Mouse (Mus musculus): ENCODE data around the gene Sik2. TPM values are rescaled to one million over a fixed set of nuclear protein-coding genes. Genes with fewer than 3 reads are reported as not detected.

The Sik2 gene
- polyA plus RNA-seq (2014; fragmentation: Nextera tagmentation; extraction: Ambion mirVana), result 11.0 and 16.2 TPM in 2 replicates

- peak within 1 kb of the TSS; percentile 81 for H3K4me3 ChIP-seq (ENCODE audit: low read depth, low read length)
- peak within 1 kb of the TSS; percentile 65; the same call in 1 of the 2 replicates for H3K27ac ChIP-seq (replicated peaks; ENCODE audit: low read depth, low read length)
- no peaks in the 10 kb centered on the region for H3K36me3 ChIP-seq (ENCODE audit: control insufficient read depth, insufficient read depth, low read length)
- DNase-seq (ENCODE audit: low spot score) (peak; percentile 94), ATAC-seq (ENCODE audit: insufficient number of reproducible peaks, low FRiP score, low TSS enrichment, low read depth) (peak; percentile 97)
- H3K9me3 ChIP-seq (ENCODE audit: control insufficient read depth, low read length), result no peaks in the 10 kb centered on the region
- H3K4me1 ChIP-seq (ENCODE audit: control insufficient read depth, insufficient read depth, low read length), result no peaks in the 10 kb centered on the region
- H3K4me2 ChIP-seq (ENCODE audit: low read depth, severe bottlenecking), result peak within 1 kb of the TSS; percentile 80
- under 1% methylated on average over 67 of the region's 85 CpGs for WGBS
- H3K9ac ChIP-seq (ENCODE audit: low read length), result peak within 1 kb of the TSS; percentile 84
- no peaks in the 10 kb centered on the region for H3K27me3 ChIP-seq (ENCODE audit: control insufficient read depth, insufficient read depth, low read length)
Measured at GRCm38 (mm10) chr9:51008841-51009655, at the start of gene Sik2. Sik2 (minus strand) TSS chr9:51009073.

- H3K36me3 ChIP-seq (ENCODE audit: control insufficient read depth, insufficient read depth, low read length), result no peaks in the 10 kb centered on the region
- no peak overlapping the region for H3K9ac ChIP-seq (ENCODE audit: low read length)
- 55% methylated on average over 3 of the region's 3 CpGs for WGBS
- H3K4me3 ChIP-seq (ENCODE audit: low read depth, low read length), result no peak overlapping the region
- H3K27ac ChIP-seq (replicated peaks; ENCODE audit: low read depth, low read length), result no peak overlapping the region
- H3K4me2 ChIP-seq (ENCODE audit: low read depth, severe bottlenecking), result no peak overlapping the region
- ATAC-seq (ENCODE audit: insufficient number of reproducible peaks, low FRiP score, low TSS enrichment, low read depth) (no peak), DNase-seq (ENCODE audit: low spot score) (no peak)
- H3K9me3 ChIP-seq (ENCODE audit: control insufficient read depth, low read length), result no peaks in the 10 kb centered on the region
- no peaks in the 10 kb centered on the region for H3K4me1 ChIP-seq (ENCODE audit: control insufficient read depth, insufficient read depth, low read length)
- H3K27me3 ChIP-seq (ENCODE audit: control insufficient read depth, insufficient read depth, low read length), result no peaks in the 10 kb centered on the region
Measured at GRCm38 (mm10) chr9:51056360-51057324, 47.8 kb upstream of the Sik2 start.

GRCm38 (mm10) chr9:51052180-51052579 lies 43.3 kb upstream of the Sik2 start:
- Histone ChIP-seq H3K4me2 (ENCODE audit: low read depth, severe bottlenecking) (no peak overlapping the region), H3K27ac (replicated peaks; ENCODE audit: low read depth, low read length) (no peak overlapping the region), H3K9me3 (ENCODE audit: control insufficient read depth, low read length) (no peaks in the 10 kb centered on the region), H3K9ac (ENCODE audit: low read length) (no peak overlapping the region), H3K4me1 (ENCODE audit: control insufficient read depth, insufficient read depth, low read length) (no peaks in the 10 kb centered on the region), H3K27me3 (ENCODE audit: control insufficient read depth, insufficient read depth, low read length) (no peaks in the 10 kb centered on the region), H3K36me3 (ENCODE audit: control insufficient read depth, insufficient read depth, low read length) (no peaks in the 10 kb centered on the region), H3K4me3 (ENCODE audit: low read depth, low read length) (no peak overlapping the region)
- DNase-seq (ENCODE audit: low spot score), result no peak
- ATAC-seq (ENCODE audit: insufficient number of reproducible peaks, low FRiP score, low TSS enrichment, low read depth), result no peak
- 68% methylated on average over 3 of the region's 3 CpGs for WGBS

GRCm38 (mm10) chr9:51042136-51042535 lies 33.3 kb upstream of the Sik2 start:
- no peak for DNase-seq (ENCODE audit: low spot score)
- no peak overlapping the region for H3K9ac ChIP-seq (ENCODE audit: low read length)
- H3K27me3 ChIP-seq (ENCODE audit: control insufficient read depth, insufficient read depth, low read length), result no peaks in the 10 kb centered on the region
- no peaks in the 10 kb centered on the region for H3K4me1 ChIP-seq (ENCODE audit: control insufficient read depth, insufficient read depth, low read length)
- WGBS, result 82% methylated on average over 6 of the region's 6 CpGs
- no peaks in the 10 kb centered on the region for H3K9me3 ChIP-seq (ENCODE audit: control insufficient read depth, low read length)
- H3K27ac ChIP-seq (replicated peaks; ENCODE audit: low read depth, low read length), result no peak overlapping the region
- H3K36me3 ChIP-seq (ENCODE audit: control insufficient read depth, insufficient read depth, low read length), result no peaks in the 10 kb centered on the region
- H3K4me3 ChIP-seq (ENCODE audit: low read depth, low read length), result no peak overlapping the region
- ATAC-seq (ENCODE audit: insufficient number of reproducible peaks, low FRiP score, low TSS enrichment, low read depth), result no peak
- no peak overlapping the region for H3K4me2 ChIP-seq (ENCODE audit: low read depth, severe bottlenecking)

- 92% methylated on average over 7 of the region's 7 CpGs for WGBS
- Histone ChIP-seq H3K4me2 (ENCODE audit: low read depth, severe bottlenecking) (no peak overlapping the region), H3K36me3 (ENCODE audit: control insufficient read depth, insufficient read depth, low read length) (no peaks in the 10 kb centered on the region), H3K9ac (ENCODE audit: low read length) (no peak overlapping the region), H3K4me1 (ENCODE audit: control insufficient read depth, insufficient read depth, low read length) (no peaks in the 10 kb centered on the region), H3K9me3 (ENCODE audit: control insufficient read depth, low read length) (no peaks in the 10 kb centered on the region), H3K27ac (replicated peaks; ENCODE audit: low read depth, low read length) (no peak overlapping the region), H3K27me3 (ENCODE audit: control insufficient read depth, insufficient read depth, low read length) (no peaks in the 10 kb centered on the region), H3K4me3 (ENCODE audit: low read depth, low read length) (no peak overlapping the region)
- DNase-seq (ENCODE audit: low spot score) (no peak), ATAC-seq (ENCODE audit: insufficient number of reproducible peaks, low FRiP score, low TSS enrichment, low read depth) (no peak)
Measured at GRCm38 (mm10) chr9:51041491-51041980, 32.7 kb upstream of the Sik2 start.

- no peak for ATAC-seq (ENCODE audit: insufficient number of reproducible peaks, low FRiP score, low TSS enrichment, low read depth)
- no peaks in the 10 kb centered on the region for H3K4me1 ChIP-seq (ENCODE audit: control insufficient read depth, insufficient read depth, low read length)
- 91% methylated on average over 3 of the region's 3 CpGs for WGBS
Measured at GRCm38 (mm10) chr9:51032785-51033529, 24.1 kb upstream of the Sik2 start.

GRCm38 (mm10) chr9:51032291-51032690 lies 23.4 kb upstream of the Sik2 start:
- no peak for DNase-seq (ENCODE audit: low spot score)
- Histone ChIP-seq H3K27ac (replicated peaks; ENCODE audit: low read depth, low read length) (no peak overlapping the region), H3K4me2 (ENCODE audit: low read depth, severe bottlenecking) (no peak overlapping the region), H3K4me3 (ENCODE audit: low read depth, low read length) (no peak overlapping the region), H3K36me3 (ENCODE audit: control insufficient read depth, insufficient read depth, low read length) (no peaks in the 10 kb centered on the region), H3K4me1 (ENCODE audit: control insufficient read depth, insufficient read depth, low read length) (no peaks in the 10 kb centered on the region), H3K27me3 (ENCODE audit: control insufficient read depth, insufficient read depth, low read length) (no peaks in the 10 kb centered on the region), H3K9me3 (ENCODE audit: control insufficient read depth, low read length) (no peaks in the 10 kb centered on the region), H3K9ac (ENCODE audit: low read length) (no peak overlapping the region)
- 66% methylated on average over 8 of the region's 8 CpGs for WGBS
- no peak for ATAC-seq (ENCODE audit: insufficient number of reproducible peaks, low FRiP score, low TSS enrichment, low read depth)

More at GRCm38 (mm10) chr9:51032785-51033529, 24.1 kb upstream of the Sik2 start:
- H3K36me3 ChIP-seq (ENCODE audit: control insufficient read depth, insufficient read depth, low read length), result no peaks in the 10 kb centered on the region
- H3K9ac ChIP-seq (ENCODE audit: low read length), result no peak overlapping the region
- no peak for DNase-seq (ENCODE audit: low spot score)
- H3K9me3 ChIP-seq (ENCODE audit: control insufficient read depth, low read length), result no peaks in the 10 kb centered on the region
- no peak overlapping the region for H3K4me2 ChIP-seq (ENCODE audit: low read depth, severe bottlenecking)
- H3K27me3 ChIP-seq (ENCODE audit: control insufficient read depth, insufficient read depth, low read length), result no peaks in the 10 kb centered on the region
- H3K27ac ChIP-seq (replicated peaks; ENCODE audit: low read depth, low read length), result no peak overlapping the region
- H3K4me3 ChIP-seq (ENCODE audit: low read depth, low read length), result no peak overlapping the region

- H3K4me2 ChIP-seq (ENCODE audit: low read depth, severe bottlenecking), result no peak overlapping the region
- H3K27ac ChIP-seq (replicated peaks; ENCODE audit: low read depth, low read length), result no peak overlapping the region
- 66% methylated on average over 6 of the region's 6 CpGs for WGBS
- ATAC-seq (ENCODE audit: insufficient number of reproducible peaks, low FRiP score, low TSS enrichment, low read depth) (no peak), DNase-seq (ENCODE audit: low spot score) (no peak)
- no peaks in the 10 kb centered on the region for H3K27me3 ChIP-seq (ENCODE audit: control insufficient read depth, insufficient read depth, low read length)
- H3K4me1 ChIP-seq (ENCODE audit: control insufficient read depth, insufficient read depth, low read length), result no peaks in the 10 kb centered on the region
- H3K9me3 ChIP-seq (ENCODE audit: control insufficient read depth, low read length), result no peaks in the 10 kb centered on the region
- no peak overlapping the region for H3K9ac ChIP-seq (ENCODE audit: low read length)
- H3K36me3 ChIP-seq (ENCODE audit: control insufficient read depth, insufficient read depth, low read length), result no peaks in the 10 kb centered on the region
- H3K4me3 ChIP-seq (ENCODE audit: low read depth, low read length), result no peak overlapping the region
Measured at GRCm38 (mm10) chr9:51031603-51032002, 22.7 kb upstream of the Sik2 start.

Data from limb, embryonic 11.5 days (tissue).